Mouse (Mus musculus): ENCODE measurements around the gene Cd52.

Gene Cd52

GRCm38 (mm10) chr4:134118126-134118800, 23.4 kb upstream of the Cd52 start:
- peak in 1 of 2 experiments; percentile 1 for DNase-seq

GRCm38 (mm10) chr4:134117012-134117411, 22.1 kb upstream of the Cd52 start:
- peak in 1 of 2 experiments; percentile 1 for DNase-seq

- no peak for DNase-seq
These were observed 21.6 kb upstream of the Cd52 start for GRCm38 (mm10) chr4:134116501-134116900.

- peak; percentile 10 to 30 for DNase-seq
These were observed 20.6 kb upstream of the Cd52 start for GRCm38 (mm10) chr4:134115215-134116144.

GRCm38 (mm10) chr4:134114038-134114437, 19.2 kb upstream of the Cd52 start:
- DNase-seq = no peak

GRCm38 (mm10) chr4:134113356-134113994, 18.6 kb upstream of the Cd52 start:
- DNase-seq = no peak

- DNase-seq = no peak
These were observed 17.5 kb upstream of the Cd52 start for GRCm38 (mm10) chr4:134112403-134112802.

GRCm38 (mm10) chr4:134110653-134111052, 15.8 kb upstream of the Cd52 start:
- no peak for DNase-seq

- DNase-seq = no peak
These were observed 13.3 kb upstream of the Cd52 start for GRCm38 (mm10) chr4:134108196-134108595.

- no peak for DNase-seq
These were observed 12.8 kb upstream of the Cd52 start for GRCm38 (mm10) chr4:134107730-134108129.

- DNase-seq = no peak
These were observed 11.2 kb upstream of the Cd52 start for GRCm38 (mm10) chr4:134106105-134106504.

- no peak for DNase-seq
These were observed 7.8 kb upstream of the Cd52 start for GRCm38 (mm10) chr4:134102742-134103119.

GRCm38 (mm10) chr4:134101979-134102741, 7.3 kb upstream of the Cd52 start, which contains the start of gene Ubxn11:
Gene Ubxn11 (plus strand): TSS chr4:134102570.
- DNase-seq = peak; percentile 86 to 90

GRCm38 (mm10) chr4:134100245-134100644, 5.4 kb upstream of the Cd52 start:
- DNase-seq = no peak

- peak; percentile 46 to 64 for DNase-seq
These were observed 3.7 kb upstream of the Cd52 start for GRCm38 (mm10) chr4:134098628-134099027.

- DNase-seq = no peak
These were observed 2.2 kb upstream of the Cd52 start for GRCm38 (mm10) chr4:134097015-134097608.

- DNase-seq = no peak
These were observed 1.2 kb upstream of the Cd52 start for GRCm38 (mm10) chr4:134096120-134096519.

GRCm38 (mm10) chr4:134094004-134094564, 798 bp downstream of the Cd52 start:
- DNase-seq = no peak

GRCm38 (mm10) chr4:134092382-134093288, 2.2 kb downstream of the Cd52 start:
- peak; percentile 67 to 75 for DNase-seq

- DNase-seq = no peak
These were observed 3.7 kb downstream of the Cd52 start for GRCm38 (mm10) chr4:134091225-134091529.

All from kidney, postnatal 4 days (tissue).